Mouse (Mus musculus): ENCODE data around the gene Jakmip3. TPM values are rescaled to one million over a fixed set of nuclear protein-coding genes. Genes with fewer than 3 reads are reported as not detected.

Gene Jakmip3
- polyA plus RNA-seq, 1 experiment: not detected

- TF ChIP-seq POLR2A (IDR thresholded peaks at IDR 0.05; ENCODE audit: low read depth, low read length) (no peak), CTCF (IDR thresholded peaks at IDR 0.05; ENCODE audit: extremely low read depth, insufficient read length, insufficient replicate concordance, low read depth, low read length) (peak; percentile 48; the same call in 1 of the 2 replicates)
- 7% methylated on average over 3 of the region's 3 CpGs for WGBS
Measured at GRCm38 (mm10) chr7:138923756-138924425, 16.6 kb upstream of the Jakmip3 start.

GRCm38 (mm10) chr7:138928456-138928855, 12.1 kb upstream of the Jakmip3 start:
- TF ChIP-seq POLR2A (IDR thresholded peaks at IDR 0.05; ENCODE audit: low read depth, low read length): no peak
- no peak for TF ChIP-seq CTCF (IDR thresholded peaks at IDR 0.05; ENCODE audit: extremely low read depth, insufficient read length, insufficient replicate concordance, low read depth, low read length)
- H3K27me3 ChIP-seq (ENCODE audit: control insufficient read depth, insufficient read depth, low read length): no peaks in the 10 kb centered on the region
- 93% methylated on average over 4 of the region's 4 CpGs for WGBS
- no peak overlapping the region for H3K27ac ChIP-seq (ENCODE audit: insufficient read depth, low read depth, low read length)
- no peak overlapping the region for H3K4me3 ChIP-seq (ENCODE audit: low read depth, low read length)
- no peaks in the 10 kb centered on the region for H3K4me1 ChIP-seq (ENCODE audit: control insufficient read depth, insufficient read depth, insufficient read length, low read length)
- no peaks in the 10 kb centered on the region for H3K36me3 ChIP-seq (ENCODE audit: control insufficient read depth, insufficient read depth, low read length)

More at GRCm38 (mm10) chr7:138923756-138924425, 16.6 kb upstream of the Jakmip3 start:
- H3K27me3 ChIP-seq (ENCODE audit: control insufficient read depth, insufficient read depth, low read length): no peaks in the 10 kb centered on the region
- H3K4me1 ChIP-seq (ENCODE audit: control insufficient read depth, insufficient read depth, insufficient read length, low read length): peaks cover 3% of the 10 kb centered on the region; the same call in 1 of the 2 replicates
- H3K4me3 ChIP-seq (ENCODE audit: low read depth, low read length): no peak overlapping the region
- H3K36me3 ChIP-seq (ENCODE audit: control insufficient read depth, insufficient read depth, low read length): no peaks in the 10 kb centered on the region
- H3K27ac ChIP-seq (ENCODE audit: insufficient read depth, low read depth, low read length): no peak overlapping the region

DNA sequence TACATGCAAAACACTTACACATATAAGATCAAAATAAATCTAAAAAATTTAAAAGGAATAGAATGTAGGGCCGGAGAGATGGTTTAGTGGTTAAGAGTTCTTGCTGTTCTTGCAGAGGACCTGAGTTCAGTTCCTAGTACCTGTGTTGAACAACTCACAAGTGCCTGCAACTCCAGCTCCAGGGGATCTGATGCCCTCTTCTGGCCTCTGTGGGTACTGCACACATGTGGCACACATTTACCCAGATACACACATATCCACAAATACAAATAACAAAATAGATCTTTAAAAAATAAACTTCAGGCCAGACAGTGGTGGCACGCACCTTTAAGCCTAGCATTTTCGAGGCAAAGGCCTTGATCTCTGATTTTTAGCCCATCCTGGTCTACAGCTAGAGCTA, 6.0 kb upstream of the Jakmip3 start:
- WGBS: 83% methylated on average over 3 of the region's 3 CpGs
- no peaks in the 10 kb centered on the region for H3K4me1 ChIP-seq (ENCODE audit: control insufficient read depth, insufficient read depth, insufficient read length, low read length)
- TF ChIP-seq POLR2A (IDR thresholded peaks at IDR 0.05; ENCODE audit: low read depth, low read length) (no peak), CTCF (IDR thresholded peaks at IDR 0.05; ENCODE audit: extremely low read depth, insufficient read length, insufficient replicate concordance, low read depth, low read length) (no peak)
- H3K4me3 ChIP-seq (ENCODE audit: low read depth, low read length): no peak overlapping the region
- H3K27me3 ChIP-seq (ENCODE audit: control insufficient read depth, insufficient read depth, low read length): peaks cover under 1% of the 10 kb centered on the region
- H3K36me3 ChIP-seq (ENCODE audit: control insufficient read depth, insufficient read depth, low read length): no peaks in the 10 kb centered on the region
- H3K27ac ChIP-seq (ENCODE audit: insufficient read depth, low read depth, low read length): no peak overlapping the region

GRCm38 (mm10) chr7:138938991-138939390, 1.5 kb upstream of the Jakmip3 start:
- peaks cover 20% of the 10 kb centered on the region for H3K27me3 ChIP-seq (ENCODE audit: control insufficient read depth, insufficient read depth, low read length)
- no peaks in the 10 kb centered on the region for H3K4me1 ChIP-seq (ENCODE audit: control insufficient read depth, insufficient read depth, insufficient read length, low read length)
- WGBS: 70% methylated on average over 7 of the region's 7 CpGs
- no peak overlapping the region for H3K27ac ChIP-seq (ENCODE audit: insufficient read depth, low read depth, low read length)
- no peaks in the 10 kb centered on the region for H3K36me3 ChIP-seq (ENCODE audit: control insufficient read depth, insufficient read depth, low read length)
- H3K4me3 ChIP-seq (ENCODE audit: low read depth, low read length): no peak overlapping the region
- no peak for TF ChIP-seq CTCF (IDR thresholded peaks at IDR 0.05; ENCODE audit: extremely low read depth, insufficient read length, insufficient replicate concordance, low read depth, low read length)
- TF ChIP-seq POLR2A (IDR thresholded peaks at IDR 0.05; ENCODE audit: low read depth, low read length): no peak

- WGBS: 3% methylated on average over 17 of the region's 17 CpGs
- Histone ChIP-seq H3K4me3 (ENCODE audit: low read depth, low read length) (no peak overlapping the region), H3K4me1 (ENCODE audit: control insufficient read depth, insufficient read depth, insufficient read length, low read length) (no peaks in the 10 kb centered on the region), H3K36me3 (ENCODE audit: control insufficient read depth, insufficient read depth, low read length) (no peaks in the 10 kb centered on the region), H3K27me3 (ENCODE audit: control insufficient read depth, insufficient read depth, low read length) (peaks cover 20% of the 10 kb centered on the region), H3K27ac (ENCODE audit: insufficient read depth, low read depth, low read length) (no peak overlapping the region)
- TF ChIP-seq CTCF (IDR thresholded peaks at IDR 0.05; ENCODE audit: extremely low read depth, insufficient read length, insufficient replicate concordance, low read depth, low read length): no peak
- no peak for TF ChIP-seq POLR2A (IDR thresholded peaks at IDR 0.05; ENCODE audit: low read depth, low read length)
Measured at GRCm38 (mm10) chr7:138940256-138940611, 296 bp upstream of the Jakmip3 start.

DNA sequence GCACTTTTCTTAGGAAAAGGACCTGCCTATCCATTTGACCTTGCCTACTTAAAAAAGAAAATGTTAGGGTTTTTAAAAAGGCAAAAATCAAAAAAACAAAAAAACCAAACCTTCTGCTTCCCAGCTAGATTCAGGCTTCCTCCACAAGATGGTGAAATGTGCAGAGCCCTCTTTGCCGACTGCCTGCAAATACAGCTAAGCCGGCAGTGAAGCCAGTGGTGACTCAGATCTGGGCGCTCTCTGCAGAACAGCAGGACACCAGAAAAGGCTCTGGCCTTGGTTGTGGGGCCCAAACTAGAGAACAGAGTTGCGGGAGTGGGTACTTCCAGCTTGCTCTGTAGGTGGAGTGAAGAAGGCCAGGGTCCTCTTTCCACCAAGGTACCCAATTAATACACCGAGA, 1.0 kb downstream of the Jakmip3 start:
- no peak overlapping the region for H3K27ac ChIP-seq (ENCODE audit: insufficient read depth, low read depth, low read length)
- WGBS: 31% methylated on average over 5 of the region's 5 CpGs
- H3K4me3 ChIP-seq (ENCODE audit: low read depth, low read length): no peak overlapping the region
- H3K4me1 ChIP-seq (ENCODE audit: control insufficient read depth, insufficient read depth, insufficient read length, low read length): no peaks in the 10 kb centered on the region
- no peaks in the 10 kb centered on the region for H3K36me3 ChIP-seq (ENCODE audit: control insufficient read depth, insufficient read depth, low read length)
- peaks cover 20% of the 10 kb centered on the region for H3K27me3 ChIP-seq (ENCODE audit: control insufficient read depth, insufficient read depth, low read length)
- TF ChIP-seq POLR2A (IDR thresholded peaks at IDR 0.05; ENCODE audit: low read depth, low read length) (no peak), CTCF (IDR thresholded peaks at IDR 0.05; ENCODE audit: extremely low read depth, insufficient read length, insufficient replicate concordance, low read depth, low read length) (no peak)

DNA sequence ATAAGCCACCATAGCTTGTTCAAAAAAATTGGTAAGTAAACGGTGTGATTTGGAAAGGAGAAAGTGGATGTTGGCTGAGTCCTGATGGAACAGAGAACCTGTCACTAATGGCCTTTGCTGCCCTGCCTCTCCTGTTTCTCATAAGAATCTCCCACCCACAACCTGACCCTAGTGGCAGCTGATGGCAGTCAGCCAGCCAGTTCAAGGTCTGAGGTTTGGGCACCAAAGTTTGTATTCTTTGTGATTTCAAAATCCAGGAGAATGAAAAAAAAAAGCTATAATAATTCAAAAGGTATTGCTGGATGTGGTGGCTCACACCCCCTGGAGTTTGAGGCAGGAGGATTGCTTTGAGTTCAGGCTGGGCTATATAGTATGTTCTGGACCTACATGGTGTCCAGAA, 1.8 kb downstream of the Jakmip3 start:
- peaks cover 20% of the 10 kb centered on the region for H3K27me3 ChIP-seq (ENCODE audit: control insufficient read depth, insufficient read depth, low read length)
- 91% methylated on average over 1 of the region's 1 CpGs for WGBS
- no peak overlapping the region for H3K27ac ChIP-seq (ENCODE audit: insufficient read depth, low read depth, low read length)
- no peak overlapping the region for H3K4me3 ChIP-seq (ENCODE audit: low read depth, low read length)
- TF ChIP-seq CTCF (IDR thresholded peaks at IDR 0.05; ENCODE audit: extremely low read depth, insufficient read length, insufficient replicate concordance, low read depth, low read length) (no peak), POLR2A (IDR thresholded peaks at IDR 0.05; ENCODE audit: low read depth, low read length) (no peak)
- H3K4me1 ChIP-seq (ENCODE audit: control insufficient read depth, insufficient read depth, insufficient read length, low read length): no peaks in the 10 kb centered on the region
- H3K36me3 ChIP-seq (ENCODE audit: control insufficient read depth, insufficient read depth, low read length): no peaks in the 10 kb centered on the region
